Mouse (Mus musculus): ENCODE results near the gene Nell1. TPM values are rescaled to one million over a fixed set of nuclear protein-coding genes. Genes with fewer than 3 reads are reported as not detected.

Gene Nell1
- polyA plus RNA-seq, 1 experiment = not detected

Other genes with a start within 250 kb of the Nell1 start
- gene Htatip2, start 215.7 kb upstream of the Nell1 start, polyA plus RNA-seq (2012; ENCODE audit: insufficient read depth, insufficient read length, missing spikeins) = 31.7 and 32.0 TPM in 2 replicates
- gene Prmt3, start 196.5 kb upstream of the Nell1 start, polyA plus RNA-seq (2012; ENCODE audit: insufficient read depth, insufficient read length, missing spikeins) = 3.1 and 6.8 TPM in 2 replicates
- not detected in 2 replicates for gene Slc6a5, start 64.7 kb upstream of the Nell1 start, polyA plus RNA-seq (2012; ENCODE audit: insufficient read depth, insufficient read length, missing spikeins)

All from brown adipose tissue, adult 24 weeks (tissue).